Mouse (Mus musculus): ENCODE results near the gene Slc9a9. TPM values are rescaled to one million over a fixed set of nuclear protein-coding genes. Genes with fewer than 3 reads are reported as not detected.
A peak's percentile ranks its signal among the peaks of the same experiment; 100 is the strongest.

The Slc9a9 gene
- polyA plus RNA-seq, 1 experiment from 2014 or later: 5.0 TPM

DNA sequence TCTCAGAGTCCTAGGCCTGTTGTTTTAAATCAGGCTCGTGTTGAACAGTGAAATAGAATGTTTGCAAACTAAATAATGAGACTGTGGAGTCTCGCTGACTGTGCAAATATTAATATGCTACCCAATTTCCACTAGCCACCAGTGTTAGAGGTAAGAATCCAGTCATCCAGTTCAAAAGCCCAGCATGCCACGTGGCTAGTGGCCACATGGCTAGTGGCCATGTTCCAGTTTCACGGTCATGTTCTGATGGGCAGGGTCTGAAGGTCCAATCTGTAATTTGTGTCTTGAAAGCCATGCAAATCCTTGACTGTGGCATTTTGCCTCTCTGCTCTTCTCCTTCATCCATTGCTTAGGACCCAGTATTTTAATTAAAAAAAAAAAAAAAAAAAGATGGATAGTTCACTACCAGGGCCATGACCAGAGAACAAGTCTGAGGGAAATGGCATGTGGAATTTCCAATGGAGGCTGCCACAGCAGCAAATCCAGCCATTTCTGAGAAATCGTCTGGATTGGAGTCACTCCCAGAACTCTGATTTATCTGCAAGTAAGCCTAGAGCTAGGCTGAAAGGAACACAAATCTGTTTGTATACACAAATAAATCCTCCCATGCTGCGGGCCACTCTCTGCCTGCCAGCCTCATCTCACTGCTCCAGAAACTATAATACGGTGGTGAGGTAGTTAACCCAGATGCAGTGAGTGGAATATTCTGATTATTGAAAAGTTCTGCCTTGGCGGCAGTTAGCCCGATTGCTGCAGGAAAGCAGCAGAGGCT lies 35.5 kb downstream of the Slc9a9 start:
- no peak overlapping the region for H3K4me3 ChIP-seq (ENCODE audit: low read depth, low read length)
- H3K4me1 ChIP-seq (ENCODE audit: insufficient read depth): no peaks in the 10 kb centered on the region
- TF ChIP-seq CTCF (IDR thresholded peaks at IDR 0.05; ENCODE audit: low read depth): no peak
- 64% methylated on average over 9 of the region's 9 CpGs for WGBS
- no peak overlapping the region for H3K4me2 ChIP-seq
- no peaks in the 10 kb centered on the region for H3K27me3 ChIP-seq (ENCODE audit: insufficient read depth, low read length)
- no peak overlapping the region for H3K27ac ChIP-seq (ENCODE audit: low read depth)
- H3K9ac ChIP-seq: no peak overlapping the region
- no peaks in the 10 kb centered on the region for H3K36me3 ChIP-seq (ENCODE audit: insufficient read depth)
- peak; percentile 22 for DNase-seq
- H3K9me3 ChIP-seq (ENCODE audit: low read depth, low read length): no peaks in the 10 kb centered on the region
- ATAC-seq (ENCODE audit: insufficient read depth): no peak

DNA sequence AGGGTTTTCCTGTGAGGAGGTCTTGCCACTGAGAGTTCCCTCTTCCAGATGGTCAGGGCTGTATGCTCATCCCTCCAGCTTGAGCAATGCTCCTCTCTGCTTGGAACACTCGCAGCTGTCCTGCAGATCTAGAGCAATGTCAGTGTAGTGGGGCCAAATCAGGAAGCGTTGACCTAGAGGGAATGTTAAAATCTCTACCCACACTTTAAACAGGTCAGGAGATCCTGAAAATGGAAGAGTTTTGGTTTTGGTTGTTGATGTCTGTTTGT lies 36.0 kb downstream of the Slc9a9 start:
- Histone ChIP-seq H3K4me1 (ENCODE audit: insufficient read depth) (no peaks in the 10 kb centered on the region), H3K9me3 (ENCODE audit: low read depth, low read length) (no peaks in the 10 kb centered on the region), H3K36me3 (ENCODE audit: insufficient read depth) (no peaks in the 10 kb centered on the region), H3K4me2 (no peak overlapping the region), H3K27ac (ENCODE audit: low read depth) (no peak overlapping the region), H3K27me3 (ENCODE audit: insufficient read depth, low read length) (no peaks in the 10 kb centered on the region), H3K4me3 (ENCODE audit: low read depth, low read length) (no peak overlapping the region), H3K9ac (no peak overlapping the region)
- ATAC-seq (ENCODE audit: insufficient read depth) (no peak), DNase-seq (no peak)
- WGBS: 68% methylated on average over 2 of the region's 2 CpGs
- no peak for TF ChIP-seq CTCF (IDR thresholded peaks at IDR 0.05; ENCODE audit: low read depth)

DNA sequence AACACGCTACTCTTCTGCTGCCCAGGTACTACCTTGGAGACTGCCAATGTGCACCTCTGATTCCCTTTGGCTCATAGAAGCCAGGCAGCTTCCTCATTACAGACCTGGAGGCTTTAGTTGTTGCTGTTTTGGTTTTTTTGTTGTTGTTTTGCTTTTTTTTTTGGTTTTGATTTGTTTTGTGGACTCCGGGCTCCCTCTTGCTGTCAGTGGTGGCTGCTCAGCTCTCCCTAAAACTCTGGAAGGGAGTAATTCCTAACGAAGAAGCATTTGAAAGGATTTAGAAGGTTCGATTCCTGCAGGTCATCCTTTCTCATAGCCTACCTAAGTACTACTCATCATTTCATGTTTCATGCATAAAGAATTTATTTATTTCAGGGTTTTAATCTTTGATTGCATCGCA lies 42.4 kb downstream of the Slc9a9 start:
- no peak for TF ChIP-seq CTCF (IDR thresholded peaks at IDR 0.05; ENCODE audit: low read depth)
- DNase-seq: no peak
- 88% methylated on average over 5 of the region's 5 CpGs for WGBS

DNA sequence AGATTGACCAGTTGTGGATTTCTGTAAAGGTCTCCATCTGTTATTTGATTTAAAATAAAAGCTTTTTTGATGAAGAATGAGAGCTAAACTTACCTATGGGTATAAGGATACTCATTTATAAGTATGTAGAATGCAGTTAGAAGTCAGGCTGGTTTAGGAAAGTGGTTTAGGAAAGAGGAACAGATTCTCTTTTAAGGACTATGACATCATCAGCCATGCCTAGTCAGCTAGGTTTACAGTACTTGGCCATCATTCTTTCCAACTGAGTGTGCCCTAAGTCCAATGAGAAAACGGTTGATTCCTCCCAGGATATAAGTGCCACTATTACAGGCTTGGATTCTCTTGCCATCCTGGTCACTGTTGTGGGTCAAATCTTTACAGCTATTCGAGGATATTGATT lies 47.0 kb downstream of the Slc9a9 start:
- no peaks in the 10 kb centered on the region for H3K36me3 ChIP-seq (ENCODE audit: insufficient read depth)

More for the DNA sequence above, 42.4 kb downstream of the Slc9a9 start:
- H3K4me1 ChIP-seq (ENCODE audit: insufficient read depth): no peaks in the 10 kb centered on the region; the same call in 1 of the 2 replicates
- no peaks in the 10 kb centered on the region for H3K27me3 ChIP-seq (ENCODE audit: insufficient read depth, low read length)
- ATAC-seq (ENCODE audit: insufficient read depth): no peak
- no peaks in the 10 kb centered on the region for H3K36me3 ChIP-seq (ENCODE audit: insufficient read depth)
- H3K9ac ChIP-seq: no peak overlapping the region
- no peak overlapping the region for H3K27ac ChIP-seq (ENCODE audit: low read depth)
- H3K4me2 ChIP-seq: no peak overlapping the region
- H3K9me3 ChIP-seq (ENCODE audit: low read depth, low read length): no peaks in the 10 kb centered on the region
- no peak overlapping the region for H3K4me3 ChIP-seq (ENCODE audit: low read depth, low read length)

DNA sequence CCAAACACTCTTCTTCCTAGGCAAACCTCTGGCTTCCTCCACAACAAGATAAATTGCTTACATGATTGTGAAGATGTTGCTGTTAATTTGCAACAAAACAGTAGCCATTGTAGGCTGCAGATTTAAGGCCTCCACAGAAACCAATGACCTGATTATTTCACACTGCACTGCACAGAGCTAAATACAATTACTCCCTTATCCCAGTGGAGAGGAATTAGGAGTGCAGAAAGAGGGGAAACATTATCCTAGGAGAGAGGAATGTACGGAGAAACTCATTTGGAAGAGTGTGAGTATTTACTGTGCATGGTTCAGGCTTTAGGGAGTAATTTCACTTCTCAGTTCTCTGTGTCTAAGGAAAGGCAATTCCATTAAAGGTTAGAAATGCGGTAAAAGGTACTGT lies 53.9 kb downstream of the Slc9a9 start:
- Histone ChIP-seq H3K27me3 (ENCODE audit: insufficient read depth, low read length) (no peaks in the 10 kb centered on the region), H3K4me3 (ENCODE audit: low read depth, low read length) (no peak overlapping the region), H3K36me3 (ENCODE audit: insufficient read depth) (no peaks in the 10 kb centered on the region), H3K4me2 (no peak overlapping the region), H3K9me3 (ENCODE audit: low read depth, low read length) (no peaks in the 10 kb centered on the region), H3K4me1 (ENCODE audit: insufficient read depth) (no peaks in the 10 kb centered on the region), H3K9ac (no peak overlapping the region), H3K27ac (ENCODE audit: low read depth) (no peak overlapping the region)
- WGBS: 44% methylated on average over 2 of the region's 2 CpGs
- no peak for TF ChIP-seq CTCF (IDR thresholded peaks at IDR 0.05; ENCODE audit: low read depth)
- no peak for ATAC-seq (ENCODE audit: insufficient read depth)
- DNase-seq: no peak

More for the DNA sequence above, 47.0 kb downstream of the Slc9a9 start:
- 83% methylated on average over 2 of the region's 2 CpGs for WGBS
- Histone ChIP-seq H3K4me1 (ENCODE audit: insufficient read depth) (no peaks in the 10 kb centered on the region; the same call in 1 of the 2 replicates), H3K4me2 (no peak overlapping the region), H3K27ac (ENCODE audit: low read depth) (no peak overlapping the region), H3K9me3 (ENCODE audit: low read depth, low read length) (no peaks in the 10 kb centered on the region), H3K9ac (no peak overlapping the region), H3K27me3 (ENCODE audit: insufficient read depth, low read length) (no peaks in the 10 kb centered on the region), H3K4me3 (ENCODE audit: low read depth, low read length) (no peak overlapping the region)
- DNase-seq: no peak
- ATAC-seq (ENCODE audit: insufficient read depth): no peak
- TF ChIP-seq CTCF (IDR thresholded peaks at IDR 0.05; ENCODE audit: low read depth): no peak

DNA sequence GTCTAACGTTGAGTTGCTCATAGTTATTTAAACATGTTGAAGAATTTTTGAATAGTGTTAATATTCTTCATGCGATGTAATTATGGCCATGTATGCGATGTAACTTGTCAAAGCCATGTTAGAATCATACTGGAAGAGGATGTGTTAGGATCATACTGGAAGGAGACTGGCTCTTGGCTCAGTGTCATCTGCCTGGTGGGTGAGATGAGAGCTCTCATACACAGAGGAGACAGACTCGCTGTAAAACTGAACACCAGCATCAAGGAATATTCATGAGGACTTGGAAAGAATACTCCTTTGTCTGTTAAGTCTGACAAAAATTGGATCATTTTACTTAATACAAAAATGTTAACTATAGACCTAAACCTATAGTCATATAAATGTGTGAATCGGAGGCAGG lies 55.4 kb downstream of the Slc9a9 start:
- no peak overlapping the region for H3K4me3 ChIP-seq (ENCODE audit: low read depth, low read length)

DNA sequence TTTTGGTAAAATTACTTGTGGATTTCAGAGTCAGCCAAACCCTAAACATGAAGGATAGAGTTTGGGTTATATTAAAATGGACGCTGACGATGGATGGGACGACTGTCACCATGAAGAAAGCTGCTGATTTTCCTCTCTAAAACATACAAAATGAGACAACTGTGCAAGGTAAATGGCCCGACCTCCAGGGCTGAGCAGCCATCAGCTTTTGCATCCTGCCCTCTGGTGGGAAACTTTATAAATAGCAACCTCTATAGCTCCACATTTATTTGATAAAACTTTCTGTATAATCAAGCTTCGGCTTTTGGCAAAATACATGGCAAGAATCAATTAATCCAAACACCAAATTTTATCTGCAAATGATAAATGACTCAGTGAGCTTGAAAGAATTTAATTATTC lies 57.7 kb downstream of the Slc9a9 start:
- peak; percentile 63 for TF ChIP-seq CTCF (IDR thresholded peaks at IDR 0.05; ENCODE audit: low read depth)
- 30% methylated on average over 5 of the region's 5 CpGs for WGBS
- H3K4me2 ChIP-seq: no peak overlapping the region
- DNase-seq (peak; percentile 80), ATAC-seq (ENCODE audit: insufficient read depth) (no peak)
- no peaks in the 10 kb centered on the region for H3K4me1 ChIP-seq (ENCODE audit: insufficient read depth)
- H3K27me3 ChIP-seq (ENCODE audit: insufficient read depth, low read length): no peaks in the 10 kb centered on the region
- no peak overlapping the region for H3K9ac ChIP-seq
- no peaks in the 10 kb centered on the region for H3K36me3 ChIP-seq (ENCODE audit: insufficient read depth)
- H3K9me3 ChIP-seq (ENCODE audit: low read depth, low read length): no peaks in the 10 kb centered on the region
- H3K27ac ChIP-seq (ENCODE audit: low read depth): no peak overlapping the region
- no peak overlapping the region for H3K4me3 ChIP-seq (ENCODE audit: low read depth, low read length)

More for the DNA sequence above, 55.4 kb downstream of the Slc9a9 start:
- H3K27ac ChIP-seq (ENCODE audit: low read depth): no peak overlapping the region
- no peaks in the 10 kb centered on the region for H3K9me3 ChIP-seq (ENCODE audit: low read depth, low read length)
- H3K36me3 ChIP-seq (ENCODE audit: insufficient read depth): no peaks in the 10 kb centered on the region
- no peak overlapping the region for H3K9ac ChIP-seq
- no peak for ATAC-seq (ENCODE audit: insufficient read depth)
- no peak overlapping the region for H3K4me2 ChIP-seq
- no peaks in the 10 kb centered on the region for H3K27me3 ChIP-seq (ENCODE audit: insufficient read depth, low read length)
- no peak for TF ChIP-seq CTCF (IDR thresholded peaks at IDR 0.05; ENCODE audit: low read depth)
- no peak for DNase-seq
- 85% methylated on average over 5 of the region's 5 CpGs for WGBS
- no peaks in the 10 kb centered on the region for H3K4me1 ChIP-seq (ENCODE audit: insufficient read depth)
